Mouse (Mus musculus): ENCODE measurements around the gene Hcfc1r1. TPM values are rescaled to one million over a fixed set of nuclear protein-coding genes. Genes with fewer than 3 reads are reported as not detected.
A peak's percentile ranks its signal among the peaks of the same experiment; 100 is the strongest.

The Hcfc1r1 gene
- polyA plus RNA-seq, 1 experiment from 2014 or later, result 110 TPM

- ATAC-seq (ENCODE audit: low FRiP score, low TSS enrichment), result no peak
- Histone ChIP-seq H3K4me2 (ENCODE audit: low read length) (no peak overlapping the region), H3K27me3 (ENCODE audit: control insufficient read depth, insufficient read depth, low read length) (peaks cover 15% of the 10 kb centered on the region), H3K9ac (replicated peaks; ENCODE audit: low read length) (no peak overlapping the region), H3K27ac (replicated peaks; ENCODE audit: low read depth, low read length) (no peak overlapping the region), H3K36me3 (ENCODE audit: control insufficient read depth, insufficient read depth, low read length) (peaks cover 27% of the 10 kb centered on the region), H3K4me1 (ENCODE audit: control insufficient read depth, insufficient read depth, low read length) (peaks cover 21% of the 10 kb centered on the region), H3K9me3 (ENCODE audit: control insufficient read depth, low read length) (no peaks in the 10 kb centered on the region), H3K4me3 (replicated peaks; ENCODE audit: low read depth, low read length) (no peak overlapping the region)
- WGBS, result 94% methylated on average over 3 of the region's 3 CpGs
- no peak for DNase-seq
Measured at GRCm38 (mm10) chr17:23671519-23671918, 1.9 kb upstream of the Hcfc1r1 start.

DNA sequence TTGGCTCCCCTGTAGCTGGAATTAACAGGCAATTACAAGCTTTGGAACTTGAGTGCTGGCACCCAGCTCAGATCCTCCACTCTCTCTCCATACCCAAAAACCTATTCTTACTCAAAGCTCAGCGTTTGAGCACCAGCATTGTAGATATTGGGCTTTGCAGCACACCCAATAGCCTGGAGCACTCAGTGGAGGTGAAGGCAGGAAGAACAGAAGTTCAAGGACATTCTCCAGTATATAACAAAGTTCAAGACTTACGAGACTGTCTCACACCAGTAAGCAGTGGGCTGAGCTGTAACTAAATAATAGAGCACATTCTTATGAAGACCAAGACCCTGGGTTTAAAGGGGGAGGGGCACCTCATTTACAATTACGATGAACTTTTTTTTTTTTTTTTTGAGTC lies 635 bp upstream of the Hcfc1r1 start:
- Histone ChIP-seq H3K4me3 (replicated peaks; ENCODE audit: low read depth, low read length) (peak overlapping the region; percentile 62), H3K4me1 (ENCODE audit: control insufficient read depth, insufficient read depth, low read length) (peaks cover 32% of the 10 kb centered on the region), H3K4me2 (ENCODE audit: low read length) (peak overlapping the region; percentile 79), H3K9me3 (ENCODE audit: control insufficient read depth, low read length) (no peaks in the 10 kb centered on the region), H3K27me3 (ENCODE audit: control insufficient read depth, insufficient read depth, low read length) (peaks cover 19% of the 10 kb centered on the region), H3K9ac (replicated peaks; ENCODE audit: low read length) (no peak overlapping the region), H3K27ac (replicated peaks; ENCODE audit: low read depth, low read length) (no peak overlapping the region), H3K36me3 (ENCODE audit: control insufficient read depth, insufficient read depth, low read length) (peaks cover 26% of the 10 kb centered on the region)
- ATAC-seq (ENCODE audit: low FRiP score, low TSS enrichment) (no peak), DNase-seq (no peak)
- 73% methylated on average over 3 of the region's 3 CpGs for WGBS

- peak overlapping the region; percentile 86 for H3K27ac ChIP-seq (replicated peaks; ENCODE audit: low read depth, low read length)
- ATAC-seq (ENCODE audit: low FRiP score, low TSS enrichment), result no peak
- H3K9me3 ChIP-seq (ENCODE audit: control insufficient read depth, low read length), result no peaks in the 10 kb centered on the region
- H3K4me1 ChIP-seq (ENCODE audit: control insufficient read depth, insufficient read depth, low read length), result peaks cover 32% of the 10 kb centered on the region
- H3K9ac ChIP-seq (replicated peaks; ENCODE audit: low read length), result peak overlapping the region; percentile 66
- DNase-seq, result no peak
- H3K27me3 ChIP-seq (ENCODE audit: control insufficient read depth, insufficient read depth, low read length), result peaks cover 32% of the 10 kb centered on the region
- 52% methylated on average over 9 of the region's 9 CpGs for WGBS
- H3K36me3 ChIP-seq (ENCODE audit: control insufficient read depth, insufficient read depth, low read length), result peaks cover 12% of the 10 kb centered on the region
- peak overlapping the region; percentile 62 for H3K4me3 ChIP-seq (replicated peaks; ENCODE audit: low read depth, low read length)
- peak overlapping the region; percentile 79 for H3K4me2 ChIP-seq (ENCODE audit: low read length)
Measured at GRCm38 (mm10) chr17:23674271-23674952, 1.0 kb downstream of the Hcfc1r1 start.

GRCm38 (mm10) chr17:23675127-23675526 lies 1.7 kb downstream of the Hcfc1r1 start:
- H3K4me3 ChIP-seq (replicated peaks; ENCODE audit: low read depth, low read length), result no peak overlapping the region

GRCm38 (mm10) chr17:23675564-23676281 lies 2.3 kb downstream of the Hcfc1r1 start:
- WGBS, result 13% methylated on average over 15 of the region's 15 CpGs
- Histone ChIP-seq H3K9me3 (ENCODE audit: control insufficient read depth, low read length) (no peaks in the 10 kb centered on the region), H3K4me3 (replicated peaks; ENCODE audit: low read depth, low read length) (0 out of 2 replicates have a peak overlapping the region, but pooled peaks have one; percentile 45), H3K4me2 (ENCODE audit: low read length) (peak overlapping the region; percentile 89), H3K4me1 (ENCODE audit: control insufficient read depth, insufficient read depth, low read length) (peaks cover 32% of the 10 kb centered on the region), H3K27me3 (ENCODE audit: control insufficient read depth, insufficient read depth, low read length) (peaks cover 45% of the 10 kb centered on the region), H3K9ac (replicated peaks; ENCODE audit: low read length) (no peak overlapping the region), H3K36me3 (ENCODE audit: control insufficient read depth, insufficient read depth, low read length) (no peaks in the 10 kb centered on the region), H3K27ac (replicated peaks; ENCODE audit: low read depth, low read length) (no peak overlapping the region)
- ATAC-seq (ENCODE audit: low FRiP score, low TSS enrichment) (no peak), DNase-seq (no peak)

More at GRCm38 (mm10) chr17:23675127-23675526, 1.7 kb downstream of the Hcfc1r1 start:
- H3K4me1 ChIP-seq (ENCODE audit: control insufficient read depth, insufficient read depth, low read length), result peaks cover 32% of the 10 kb centered on the region
- peaks cover 39% of the 10 kb centered on the region for H3K27me3 ChIP-seq (ENCODE audit: control insufficient read depth, insufficient read depth, low read length)
- no peak overlapping the region for H3K9ac ChIP-seq (replicated peaks; ENCODE audit: low read length)
- H3K36me3 ChIP-seq (ENCODE audit: control insufficient read depth, insufficient read depth, low read length), result peaks cover 4% of the 10 kb centered on the region; the same call in 1 of the 2 replicates
- ATAC-seq (ENCODE audit: low FRiP score, low TSS enrichment) (no peak), DNase-seq (no peak)
- no peaks in the 10 kb centered on the region for H3K9me3 ChIP-seq (ENCODE audit: control insufficient read depth, low read length)
- H3K4me2 ChIP-seq (ENCODE audit: low read length), result peak overlapping the region; percentile 79
- H3K27ac ChIP-seq (replicated peaks; ENCODE audit: low read depth, low read length), result no peak overlapping the region
- 47% methylated on average over 5 of the region's 5 CpGs for WGBS

DNA sequence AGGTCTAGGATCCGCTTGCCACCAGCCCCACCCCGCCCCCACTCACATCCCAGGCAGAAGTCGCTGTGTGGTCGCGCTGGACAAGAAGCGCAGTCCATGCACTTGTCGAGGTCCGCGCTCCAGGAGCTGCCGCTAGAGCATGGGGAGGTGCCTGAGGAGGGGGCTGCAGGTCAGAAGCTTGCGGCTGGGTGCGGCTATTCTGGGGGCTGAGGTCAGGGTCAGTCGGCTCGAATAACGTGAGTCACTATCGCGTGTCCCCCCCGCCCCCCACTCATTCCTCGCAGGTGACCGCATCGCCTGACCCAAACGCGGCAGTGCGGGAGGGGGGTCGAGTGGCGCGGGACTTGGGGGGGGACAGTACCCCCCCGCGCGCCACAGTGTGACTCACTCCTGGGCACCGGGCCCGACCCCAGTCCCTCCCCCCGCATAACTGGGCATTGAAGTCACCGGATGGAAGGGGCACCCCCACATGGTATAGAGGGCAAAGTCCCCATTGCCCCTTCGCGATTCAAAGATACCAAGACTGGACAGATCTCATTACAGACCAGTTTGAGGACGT lies 3.2 kb downstream of the Hcfc1r1 start:
- 1% methylated on average over 37 of the region's 37 CpGs for WGBS
- Histone ChIP-seq H3K4me1 (ENCODE audit: control insufficient read depth, insufficient read depth, low read length) (peaks cover 32% of the 10 kb centered on the region), H3K9ac (replicated peaks; ENCODE audit: low read length) (peak overlapping the region; percentile 39), H3K27ac (replicated peaks; ENCODE audit: low read depth, low read length) (no peak overlapping the region), H3K4me3 (replicated peaks; ENCODE audit: low read depth, low read length) (peak overlapping the region; percentile 45), H3K27me3 (ENCODE audit: control insufficient read depth, insufficient read depth, low read length) (peaks cover 53% of the 10 kb centered on the region), H3K9me3 (ENCODE audit: control insufficient read depth, low read length) (no peaks in the 10 kb centered on the region), H3K4me2 (ENCODE audit: low read length) (peak overlapping the region; percentile 89), H3K36me3 (ENCODE audit: control insufficient read depth, insufficient read depth, low read length) (no peaks in the 10 kb centered on the region)
- ATAC-seq (ENCODE audit: low FRiP score, low TSS enrichment), result no peak
- DNase-seq, result peak; percentile 38

DNA sequence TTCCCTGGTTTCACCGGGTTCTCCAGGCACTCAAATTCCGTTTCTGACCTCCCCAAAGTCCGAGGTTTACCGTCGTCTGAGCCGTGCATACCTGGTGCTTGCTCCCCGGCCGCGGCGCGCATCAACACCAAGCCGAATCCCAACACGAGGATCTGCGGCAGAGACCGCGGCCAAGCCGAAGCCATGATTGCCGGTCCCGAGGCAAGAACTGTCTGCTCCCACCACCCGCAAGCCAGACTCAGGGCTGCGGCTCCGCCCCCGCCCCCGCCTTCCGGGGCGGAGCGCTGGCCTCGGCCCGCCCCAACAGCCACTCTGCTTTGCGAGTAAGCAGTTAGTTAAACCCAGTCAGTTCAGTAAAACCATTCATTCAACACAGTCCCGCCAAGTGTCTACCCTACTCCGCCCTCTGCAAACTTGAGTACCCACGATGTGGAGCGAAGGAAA lies 3.9 kb downstream of the Hcfc1r1 start, which contains the start of gene Tnfrsf12a:
Gene Tnfrsf12a (minus strand): TSS at position 233 of the 444 bp plus-strand sequence.
- Histone ChIP-seq H3K4me2 (ENCODE audit: low read length) (peak within 1 kb of the TSS; percentile 89), H3K4me1 (ENCODE audit: control insufficient read depth, insufficient read depth, low read length) (peaks cover 32% of the 10 kb centered on the region), H3K36me3 (ENCODE audit: control insufficient read depth, insufficient read depth, low read length) (no peaks in the 10 kb centered on the region), H3K4me3 (replicated peaks; ENCODE audit: low read depth, low read length) (peak within 1 kb of the TSS; percentile 45), H3K27me3 (ENCODE audit: control insufficient read depth, insufficient read depth, low read length) (peaks cover 54% of the 10 kb centered on the region), H3K9ac (replicated peaks; ENCODE audit: low read length) (peak within 1 kb of the TSS; percentile 39), H3K9me3 (ENCODE audit: control insufficient read depth, low read length) (no peaks in the 10 kb centered on the region), H3K27ac (replicated peaks; ENCODE audit: low read depth, low read length) (no peak within 1 kb of the TSS)
- DNase-seq (peak; percentile 89), ATAC-seq (ENCODE audit: low FRiP score, low TSS enrichment) (peak; percentile 25; the same call in 1 of the 2 replicates)
- WGBS, result under 1% methylated on average over 34 of the region's 34 CpGs

DNA sequence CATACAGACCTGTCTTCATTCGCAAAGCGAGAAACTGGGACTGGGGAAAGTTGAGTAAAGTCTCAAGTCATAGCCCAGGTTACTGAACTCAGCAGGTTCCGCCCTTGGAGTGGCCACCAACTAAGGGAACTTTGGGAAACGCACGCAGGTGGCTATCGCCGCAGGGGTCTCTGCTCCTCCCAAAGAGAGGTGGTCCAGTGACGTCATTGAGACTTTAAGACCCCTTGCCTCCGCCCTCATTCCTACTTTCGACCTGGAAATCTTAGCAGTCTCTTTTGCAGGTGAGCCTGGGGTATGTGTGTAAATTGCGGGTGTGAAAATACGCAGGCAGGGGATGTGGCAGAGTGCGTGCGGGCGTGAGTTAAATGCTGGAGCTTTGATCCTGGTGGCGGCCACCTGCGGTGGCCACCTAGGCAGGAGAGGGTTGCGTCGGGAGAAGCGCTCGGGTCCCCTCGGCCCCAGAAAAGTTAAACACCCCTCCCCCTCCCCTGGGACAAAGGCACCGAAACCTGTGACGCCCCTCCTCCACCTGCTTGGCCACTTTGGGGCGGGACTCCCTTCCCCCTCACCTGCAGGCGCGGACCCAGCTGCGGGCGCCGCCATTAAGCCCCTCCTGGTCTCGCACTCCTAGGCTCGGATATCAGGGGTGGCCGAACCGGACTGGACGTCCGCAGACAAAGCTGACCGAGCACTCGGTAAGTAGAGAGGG lies 5.9 kb downstream of the Hcfc1r1 start, which contains the start of gene Cldn6:
Gene Cldn6 (plus strand): TSS at position 123 of the 709 bp plus-strand sequence.
- 0 out of 2 replicates have a peak within 1 kb of the TSS, but pooled peaks have one; percentile 5 for H3K4me3 ChIP-seq (replicated peaks; ENCODE audit: low read depth, low read length)
- peaks cover 26% of the 10 kb centered on the region for H3K4me1 ChIP-seq (ENCODE audit: control insufficient read depth, insufficient read depth, low read length)
- DNase-seq, result no peak
- ATAC-seq (ENCODE audit: low FRiP score, low TSS enrichment), result no peak
- H3K9me3 ChIP-seq (ENCODE audit: control insufficient read depth, low read length), result no peaks in the 10 kb centered on the region
- WGBS, result 2% methylated on average over 38 of the region's 38 CpGs
- no peak within 1 kb of the TSS for H3K27ac ChIP-seq (replicated peaks; ENCODE audit: low read depth, low read length)
- H3K4me2 ChIP-seq (ENCODE audit: low read length), result peak within 1 kb of the TSS; percentile 34
- peaks cover 70% of the 10 kb centered on the region for H3K27me3 ChIP-seq (ENCODE audit: control insufficient read depth, insufficient read depth, low read length)
- H3K9ac ChIP-seq (replicated peaks; ENCODE audit: low read length), result no peak within 1 kb of the TSS
- no peaks in the 10 kb centered on the region for H3K36me3 ChIP-seq (ENCODE audit: control insufficient read depth, insufficient read depth, low read length)
